Mouse (Mus musculus) cerebellum, adult 8-10 months (tissue): Measurements from ENCODE around the gene Nme6.
A peak's percentile ranks its signal among the peaks of the same experiment; 100 is the strongest.
"Not testable (repeated sequence)": the region's sequence is repeated elsewhere in the genome, so short reads cannot be mapped to it uniquely, and the experiment has no call there.

Experiments used
- DNase-seq: peaks from one replicate; pipeline ENCODE4 v3.0.0; 2022

Nme6 gene

GRCm38 (mm10) chr9:109832391-109833087 is at the start of gene Nme6:
Nme6 (plus strand) TSS chr9:109832749.
- peak; percentile 83 for DNase-seq

DNA sequence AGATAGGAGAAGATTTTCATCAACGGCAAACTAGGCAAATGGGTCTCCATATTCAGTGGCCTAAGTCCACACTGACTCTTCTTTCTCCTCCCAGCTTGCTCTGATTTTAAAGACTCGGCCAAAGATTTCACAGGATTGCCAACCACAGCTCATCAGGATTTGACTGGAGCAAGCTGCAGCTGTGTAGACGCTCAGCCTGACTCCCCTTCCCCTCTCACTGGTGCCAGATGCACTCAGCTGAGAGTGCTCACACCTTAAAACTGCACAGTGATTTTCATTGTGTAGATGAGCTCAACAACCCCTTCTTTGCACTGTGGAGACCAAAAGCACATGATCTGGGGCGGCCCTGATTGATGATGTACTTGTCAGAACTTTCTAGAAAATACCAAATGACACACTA is 42.0 kb upstream of the Nme6 start, which contains the start of gene Fbxw27:
TSS of gene Fbxw27 (minus strand) at position 101 of the 400 bp plus-strand sequence.
- DNase-seq: not testable (repeated sequence)

- DNase-seq: no peak
Measured at GRCm38 (mm10) chr9:109795221-109795620, 37.3 kb upstream of the Nme6 start.

DNA sequence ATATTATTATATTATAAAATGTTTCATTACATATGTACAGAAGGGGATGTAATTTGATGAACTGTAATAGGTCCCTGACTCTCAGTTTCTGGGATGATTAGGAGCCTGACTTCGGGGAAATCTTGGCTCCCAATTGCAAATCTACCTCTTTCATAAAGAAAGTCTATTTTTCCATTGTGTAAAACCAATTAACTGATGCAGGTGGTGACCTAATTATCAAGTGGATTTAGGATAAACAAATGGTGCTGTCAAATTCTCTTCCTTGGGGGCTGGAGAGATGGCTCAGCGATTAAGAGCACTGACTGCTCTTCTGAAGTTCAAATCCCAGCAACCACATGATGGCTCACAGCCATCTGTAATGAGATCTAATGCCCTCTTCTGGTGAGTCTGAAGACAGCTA is 36.7 kb upstream of the Nme6 start:
- no peak for DNase-seq

- DNase-seq: no peak
Measured at GRCm38 (mm10) chr9:109798051-109798450, 34.5 kb upstream of the Nme6 start.

DNA sequence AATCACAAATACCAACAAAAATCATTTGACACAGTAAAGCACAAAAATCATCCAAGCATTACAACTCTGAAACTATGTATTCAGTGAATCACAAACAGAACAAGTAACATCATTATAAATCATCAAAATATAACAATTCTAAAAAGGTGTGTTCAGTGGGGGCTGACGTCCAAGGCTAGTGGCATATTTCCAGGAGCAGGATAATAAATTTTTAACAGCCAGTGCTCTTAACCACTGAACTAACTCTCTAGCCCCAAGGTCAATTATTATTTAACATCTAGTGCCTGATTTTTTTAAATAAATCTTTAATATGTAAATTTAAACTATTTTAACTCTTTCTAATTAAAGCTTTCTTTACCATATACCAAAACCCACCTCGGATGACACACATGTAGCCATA is 27.0 kb upstream of the Nme6 start:
- not testable (repeated sequence) for DNase-seq

- DNase-seq: no peak
Measured at GRCm38 (mm10) chr9:109806260-109806659, 26.3 kb upstream of the Nme6 start.

GRCm38 (mm10) chr9:109806695-109807293 is 25.8 kb upstream of the Nme6 start:
- no peak for DNase-seq

DNA sequence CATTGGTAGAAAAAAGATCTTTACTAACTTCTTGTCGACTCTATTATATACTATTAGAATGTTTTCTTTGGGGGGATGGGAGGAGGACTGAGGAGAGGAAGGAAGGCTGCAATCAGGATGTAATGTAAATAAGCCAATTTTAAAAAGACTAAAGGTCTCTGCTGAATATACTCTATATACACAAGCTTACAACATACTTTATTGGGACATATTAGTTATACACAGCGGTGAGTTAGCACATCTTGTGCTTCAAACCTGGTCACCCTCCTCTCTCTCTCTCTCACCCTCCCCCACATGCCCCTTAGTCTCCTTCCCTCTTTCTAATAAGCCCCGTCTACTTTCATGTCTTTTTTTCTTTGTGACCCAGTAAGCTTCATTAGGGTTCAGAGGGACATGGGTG is 24.7 kb upstream of the Nme6 start:
- no peak for DNase-seq

DNA sequence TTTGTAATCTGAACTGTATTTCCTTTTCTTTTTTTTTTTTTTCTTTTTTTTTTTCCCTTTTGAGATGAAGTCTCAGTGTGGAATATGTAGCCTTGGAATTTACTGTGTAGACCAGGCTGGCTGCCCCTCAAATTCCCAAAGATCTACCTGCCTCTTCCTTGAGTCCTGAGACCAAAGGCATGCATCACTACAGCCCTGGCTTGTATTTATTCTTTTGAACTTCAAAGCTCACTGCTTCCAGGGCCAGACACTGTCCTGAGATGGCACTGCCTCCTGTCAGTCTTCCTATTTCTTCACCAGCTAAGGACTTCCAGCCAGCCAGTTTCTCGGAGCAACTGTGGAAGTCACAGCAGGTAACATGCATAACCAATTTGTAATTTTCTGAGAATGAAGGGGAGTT is 20.6 kb upstream of the Nme6 start, which contains the start of gene Spink8:
TSS of gene Spink8 (plus strand) at position 301 of the 400 bp plus-strand sequence.
- DNase-seq: no peak

GRCm38 (mm10) chr9:109813424-109813823 is 19.1 kb upstream of the Nme6 start:
- DNase-seq: no peak

DNA sequence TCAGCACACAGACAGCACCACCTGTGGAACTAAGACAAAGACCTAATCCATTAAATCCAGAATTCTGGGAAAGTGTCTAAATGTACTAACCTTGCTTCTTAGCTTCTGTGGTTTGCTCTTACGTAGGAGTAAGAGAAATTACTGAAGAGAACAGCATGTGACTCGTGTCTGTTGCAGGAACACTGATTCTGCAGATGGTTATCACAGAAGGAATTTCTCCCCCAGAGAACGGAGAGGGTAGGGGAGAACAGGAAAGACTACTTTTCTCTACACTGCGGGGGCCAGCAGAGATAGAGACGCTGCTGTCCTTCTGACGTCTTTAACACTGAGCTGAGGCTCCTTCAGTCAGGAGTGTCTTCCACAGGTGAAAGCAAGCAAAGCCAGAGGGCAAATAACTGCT is 16.2 kb upstream of the Nme6 start:
- DNase-seq: no peak

GRCm38 (mm10) chr9:109825739-109826138 is 6.8 kb upstream of the Nme6 start:
- DNase-seq: no peak

- DNase-seq: no peak
Measured at GRCm38 (mm10) chr9:109826181-109826580, 6.4 kb upstream of the Nme6 start.

- no peak for DNase-seq
Measured at GRCm38 (mm10) chr9:109833088-109833412, 501 bp downstream of the Nme6 start.

GRCm38 (mm10) chr9:109849312-109849758 is 16.8 kb downstream of the Nme6 start, which contains the start of gene Camp:
Camp (minus strand) TSS chr9:109849617.
- no peak for DNase-seq

DNA sequence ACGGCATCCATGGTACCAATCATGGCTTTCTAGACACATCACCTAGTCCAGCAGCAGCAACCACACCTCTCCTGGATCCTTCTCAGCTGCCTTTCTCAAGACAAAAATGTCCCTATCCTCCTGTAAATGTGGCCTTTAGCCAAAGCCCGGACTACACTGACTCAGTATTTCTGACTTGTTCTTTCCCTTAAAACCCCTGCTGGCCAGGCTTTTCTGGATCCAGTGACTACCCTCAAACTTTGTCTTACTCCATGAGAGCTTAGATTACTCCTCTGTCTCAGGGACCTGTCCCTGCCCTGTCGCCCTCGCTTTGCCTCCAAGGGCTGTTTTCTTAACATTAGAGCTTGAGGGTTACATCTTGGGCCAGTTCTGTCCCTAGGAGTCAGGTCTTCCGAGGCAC is 17.6 kb downstream of the Nme6 start:
- no peak for DNase-seq

DNA sequence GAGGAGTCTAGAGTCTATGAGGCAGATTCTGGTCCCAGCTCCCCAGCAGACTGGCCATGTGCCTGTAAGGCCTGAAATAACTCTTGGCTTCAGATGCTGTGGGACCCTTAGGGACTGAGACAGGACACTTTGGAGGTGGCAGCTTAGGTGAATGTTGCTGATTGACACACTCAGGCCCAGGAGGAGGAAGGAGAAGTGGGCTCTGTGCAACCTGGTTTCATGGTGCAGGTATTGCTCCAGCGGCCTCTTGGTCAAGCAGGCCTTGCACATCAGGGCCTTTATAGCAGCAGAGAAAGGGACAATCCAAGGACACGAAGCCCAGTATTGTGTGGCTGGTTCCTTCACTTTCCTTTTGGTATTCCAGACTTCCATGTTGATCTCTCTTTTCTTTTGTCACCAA is 21.8 kb downstream of the Nme6 start:
- no peak for DNase-seq

- DNase-seq: no peak
Measured at GRCm38 (mm10) chr9:109855947-109856346, 23.4 kb downstream of the Nme6 start.

DNA sequence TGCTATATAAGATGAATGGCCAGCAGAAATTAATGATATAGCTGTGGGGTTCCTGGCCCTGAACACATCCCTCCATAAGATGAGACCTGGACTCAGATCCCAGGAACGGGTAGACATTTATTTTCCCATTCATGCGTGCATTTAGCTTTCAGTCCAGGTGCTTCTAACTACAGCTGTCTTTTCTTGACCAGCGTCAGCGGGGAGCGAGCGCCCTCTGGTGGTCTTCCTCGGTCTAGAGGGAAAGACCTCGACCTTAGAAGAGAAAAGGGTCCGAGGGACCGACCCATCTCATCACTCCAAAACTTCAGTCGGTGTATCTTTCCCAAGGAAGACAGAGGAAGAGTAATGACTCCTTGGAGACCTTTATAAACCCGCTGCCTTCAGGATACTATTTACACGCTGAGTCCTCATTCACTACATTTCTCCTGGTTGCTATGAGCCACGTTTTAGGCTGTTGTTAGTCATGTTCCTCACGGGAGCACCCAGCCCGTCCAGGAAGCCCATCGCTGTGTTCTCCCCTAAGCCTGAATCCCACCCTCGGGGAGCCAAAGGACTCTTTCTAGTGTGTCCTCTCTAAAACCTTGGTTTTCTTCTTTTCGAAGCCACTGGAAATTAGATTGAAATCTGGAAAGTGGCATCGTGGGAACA is 30.0 kb downstream of the Nme6 start:
- peak; percentile 72 for DNase-seq

- DNase-seq: no peak
Measured at GRCm38 (mm10) chr9:109863085-109863484, 30.5 kb downstream of the Nme6 start.

- DNase-seq: no peak
Measured at GRCm38 (mm10) chr9:109866218-109866617, 33.7 kb downstream of the Nme6 start.

DNA sequence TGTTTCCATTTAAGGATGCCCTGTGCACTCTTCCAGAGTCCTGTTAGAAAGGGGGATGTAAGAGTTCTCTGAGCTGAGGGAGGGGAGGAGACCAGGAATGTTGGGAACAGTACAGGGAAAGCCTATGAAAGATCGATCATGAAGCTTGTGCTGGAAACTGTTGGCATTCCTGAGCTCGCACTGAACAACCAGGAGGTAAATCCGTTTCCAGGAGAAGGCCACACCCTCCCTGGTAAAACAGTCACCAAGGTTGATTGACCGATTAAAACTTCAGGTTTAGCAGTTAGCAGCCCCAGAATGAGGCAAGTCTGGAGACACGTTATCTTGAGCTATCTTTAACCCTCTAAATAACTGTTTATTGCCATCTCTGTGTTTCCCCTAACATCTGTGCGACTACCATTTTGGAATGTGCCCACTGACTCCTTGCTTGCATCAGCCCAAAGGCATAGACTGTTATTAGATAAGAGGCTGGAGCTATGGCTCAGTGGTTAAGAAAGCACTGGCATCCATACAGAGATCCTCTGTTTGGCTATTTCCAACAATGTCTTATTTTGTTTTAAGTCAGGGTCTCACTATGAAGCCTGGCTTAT is 38.5 kb downstream of the Nme6 start:
- DNase-seq: no peak
